Mouse (Mus musculus): ENCODE measurements at regions not wholly inside any gene's neighbourhood (a gene's known extent, or its start where the extent isn't known, plus 50 kb on each side); places are given as distances from the start of the nearest gene placed in this dataset.

DNA sequence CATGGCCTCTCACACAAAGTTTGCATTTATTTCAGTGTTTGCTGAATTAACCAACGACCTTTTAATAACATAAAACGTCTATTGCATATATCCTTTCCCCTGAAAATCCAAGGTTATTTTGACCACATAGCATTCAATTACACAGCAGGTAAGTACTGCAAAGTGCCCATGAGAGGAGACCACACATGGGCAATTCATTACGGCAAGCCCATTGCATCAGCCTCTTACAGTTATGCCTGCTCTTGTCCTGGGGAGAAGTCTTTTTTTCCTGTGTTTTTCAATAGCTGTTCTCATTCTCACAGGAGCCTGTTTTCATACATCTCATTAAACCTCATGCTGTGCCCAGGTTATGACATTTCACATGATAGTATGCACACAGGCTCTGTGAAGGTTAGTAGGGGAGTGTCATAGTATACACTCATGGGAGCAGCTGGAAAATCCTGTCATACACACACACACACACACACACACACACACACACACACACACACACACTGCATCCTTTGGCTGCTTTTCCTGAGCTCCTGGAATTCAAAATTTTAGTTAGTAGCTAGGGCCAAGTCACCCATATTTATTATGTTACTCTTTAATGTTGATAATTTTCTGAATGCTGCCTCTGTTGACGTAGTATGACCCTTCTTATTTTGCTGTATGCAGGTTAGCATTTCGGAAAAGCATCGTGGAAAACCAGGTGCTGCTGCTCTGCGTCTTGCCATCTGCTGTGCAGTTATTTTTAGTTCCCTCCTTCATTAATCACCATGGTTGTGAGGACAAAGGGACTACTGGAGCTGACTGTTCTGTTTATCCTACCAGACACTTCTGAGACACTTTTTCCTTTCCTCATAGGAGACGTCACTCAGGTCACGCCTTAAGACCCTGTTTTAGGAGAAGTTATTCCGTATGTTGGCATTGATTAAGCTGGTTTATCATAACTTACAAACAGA, 483.6 kb downstream of the Bckdhb start:
- no peak for DNase-seq (ENCODE audit: low spot score in 2 of 2)

Data from cerebellum, postnatal 4 days (tissue).